Mouse (Mus musculus) heart, embryonic 12.5 days (tissue): ENCODE results near the gene Tac4. TPM values are rescaled to one million over a fixed set of nuclear protein-coding genes. Genes with fewer than 3 reads are reported as not detected.
A peak's percentile ranks its signal among the peaks of the same experiment; 100 is the strongest.

Experiments used
- ATAC-seq: fragments of 200-750 bp; cut with Nextera tagmentation; 2 replicates; pipeline ENCODE4 v1.8.0; 2017; ENCODE audit warnings: moderate TSS enrichment, moderate library complexity; ENCODE audit not compliant: insufficient number of reproducible peaks, low FRiP score
- H3K27ac ChIP-seq: fragments of 300-500 bp; sonication (generic); 2 replicates; pipeline ENCODE4 v1.5.1; 2016; ENCODE audit warnings: mild to moderate bottlenecking, moderate library complexity; ENCODE audit not compliant: poor library complexity, severe bottlenecking
- H3K27me3 ChIP-seq: fragments of 300-500 bp; sonication (generic); replicated peaks from 2 replicates; pipeline ENCODE4 v1.6.1; 2016; ENCODE audit warnings: mild to moderate bottlenecking, moderate library complexity
- H3K36me3 ChIP-seq: fragments of 300-500 bp; sonication (generic); 2 replicates; pipeline ENCODE4 v1.6.1; 2016; ENCODE audit warnings: mild to moderate bottlenecking, moderate library complexity
- H3K4me1 ChIP-seq: fragments of 300-500 bp; sonication (generic); replicated peaks from 2 replicates; pipeline ENCODE4 v1.6.1; 2016; ENCODE audit warnings: mild to moderate bottlenecking
- H3K4me2 ChIP-seq: fragments of 300-500 bp; sonication (generic); 2 replicates; pipeline ENCODE4 v1.6.1; 2016; ENCODE audit warnings: mild to moderate bottlenecking, moderate library complexity
- H3K4me3 ChIP-seq: fragments of 300-500 bp; sonication (generic); 2 replicates; pipeline ENCODE4 v1.5.1; 2016; ENCODE audit warnings: mild to moderate bottlenecking
- H3K9ac ChIP-seq: fragments of 300-500 bp; sonication (generic); 2 replicates; pipeline ENCODE4 v1.6.1; 2016; ENCODE audit warnings: mild to moderate bottlenecking, moderate library complexity
- H3K9me3 ChIP-seq: fragments of 300-500 bp; sonication (generic); replicated peaks from 2 replicates; pipeline ENCODE4 v1.6.1; 2016; ENCODE audit warnings: mild to moderate bottlenecking, moderate library complexity
- WGBS: fragments of 180-500 bp; shearing (Covaris S2); methylation state at CpG from one replicate; pipeline ENCODE4 v1.1.7; 2016; 5-methylcytosine and 5-hydroxymethylcytosine counted together
- polyA plus RNA-seq: library from polyadenylated mRNA; unstranded; fragments of >200 nt; fragmentation: Nextera tagmentation; extraction: Ambion mirVana; gene quantifications from 2 replicates; pipeline ENCODE4 v1.2.1, GENCODE M21; 2016

Gene Tac4
- polyA plus RNA-seq, 1 experiment from 2014 or later = not detected

- Histone ChIP-seq H3K36me3 (peaks cover 84% of the 10 kb centered on the region), H3K4me2 (no peak overlapping the region), H3K4me3 (no peak overlapping the region), H3K27ac (no peak overlapping the region), H3K27me3 (no peaks in the 10 kb centered on the region), H3K9ac (no peak overlapping the region), H3K9me3 (no peaks in the 10 kb centered on the region), H3K4me1 (no peaks in the 10 kb centered on the region)
- no peak for ATAC-seq
- 85% methylated on average over 8 of the region's 8 CpGs for WGBS
Observed at GRCm38 (mm10) chr11:95293017-95293624, 31.8 kb downstream of the Tac4 start.

DNA sequence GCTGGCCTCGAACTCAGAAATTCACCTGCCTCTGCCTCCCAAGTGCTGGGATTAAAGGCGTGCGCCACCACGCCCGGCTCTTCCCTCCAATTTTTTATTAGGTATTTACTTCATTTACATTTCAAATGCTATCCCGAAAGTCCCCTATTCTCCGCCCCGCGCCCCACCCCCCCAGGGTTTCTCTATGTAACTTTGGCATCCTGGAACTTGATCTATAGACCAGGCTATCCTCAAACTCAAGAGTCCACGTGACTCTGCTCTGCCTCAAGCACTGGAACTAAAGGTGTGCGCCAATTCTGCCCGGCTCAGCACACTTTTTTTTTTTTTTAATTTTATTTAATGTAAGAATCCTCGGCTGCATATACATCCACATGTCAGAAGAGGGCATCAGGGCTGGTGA, 34.4 kb downstream of the Tac4 start:
- Histone ChIP-seq H3K4me3 (no peak overlapping the region), H3K9ac (no peak overlapping the region), H3K4me1 (no peaks in the 10 kb centered on the region), H3K4me2 (no peak overlapping the region), H3K27ac (no peak overlapping the region), H3K36me3 (peaks cover 83% of the 10 kb centered on the region), H3K27me3 (no peaks in the 10 kb centered on the region), H3K9me3 (no peaks in the 10 kb centered on the region)
- ATAC-seq = no peak
- WGBS = 94% methylated on average over 13 of the region's 13 CpGs

DNA sequence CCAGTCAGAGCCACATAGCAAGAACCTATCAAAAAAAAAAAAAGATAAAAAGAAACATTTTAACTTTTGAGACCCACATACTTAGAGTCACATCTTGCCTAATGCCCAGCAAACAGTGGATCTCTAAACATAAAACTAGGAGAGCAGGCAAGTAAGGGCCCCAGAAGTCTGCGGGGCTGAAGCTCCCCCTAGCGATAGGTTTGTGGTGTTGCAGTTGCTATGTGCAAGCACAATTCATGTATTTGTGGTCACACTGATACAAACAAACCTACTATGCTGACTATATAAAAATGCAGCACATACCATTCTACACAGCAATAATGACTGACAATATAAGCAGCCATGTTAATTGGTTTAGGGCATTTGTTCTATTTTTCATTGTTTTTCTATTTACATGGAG, 36.8 kb downstream of the Tac4 start:
- Histone ChIP-seq H3K9ac (no peak overlapping the region), H3K9me3 (no peaks in the 10 kb centered on the region), H3K27me3 (no peaks in the 10 kb centered on the region), H3K4me1 (no peaks in the 10 kb centered on the region), H3K4me2 (no peak overlapping the region), H3K4me3 (no peak overlapping the region), H3K27ac (no peak overlapping the region), H3K36me3 (peaks cover 85% of the 10 kb centered on the region)
- WGBS = 16% methylated on average over 2 of the region's 2 CpGs
- no peak for ATAC-seq

- H3K27me3 ChIP-seq = no peaks in the 10 kb centered on the region
- no peak overlapping the region for H3K4me2 ChIP-seq
- H3K9me3 ChIP-seq = no peaks in the 10 kb centered on the region
- no peak overlapping the region for H3K4me3 ChIP-seq
- H3K27ac ChIP-seq = no peak overlapping the region
- H3K36me3 ChIP-seq = peaks cover 84% of the 10 kb centered on the region
- H3K9ac ChIP-seq = no peak overlapping the region
- no peak for ATAC-seq
- H3K4me1 ChIP-seq = 0 out of 2 replicates have a peak, but pooled peaks cover 4% of the 10 kb centered on the region
- 86% methylated on average over 12 of the region's 12 CpGs for WGBS
Observed at GRCm38 (mm10) chr11:95299886-95300285, 38.6 kb downstream of the Tac4 start.

GRCm38 (mm10) chr11:95301772-95302171, 40.4 kb downstream of the Tac4 start:
- H3K4me3 ChIP-seq = no peak overlapping the region
- H3K4me2 ChIP-seq = no peak overlapping the region
- no peaks in the 10 kb centered on the region for H3K9me3 ChIP-seq
- peaks cover 86% of the 10 kb centered on the region for H3K36me3 ChIP-seq
- H3K27ac ChIP-seq = no peak overlapping the region
- 0 out of 2 replicates have a peak, but pooled peaks cover 4% of the 10 kb centered on the region for H3K4me1 ChIP-seq
- 95% methylated on average over 3 of the region's 3 CpGs for WGBS
- no peaks in the 10 kb centered on the region for H3K27me3 ChIP-seq
- no peak for ATAC-seq
- H3K9ac ChIP-seq = no peak overlapping the region

- H3K4me3 ChIP-seq = no peak overlapping the region
- no peaks in the 10 kb centered on the region for H3K27me3 ChIP-seq
- no peak overlapping the region for H3K27ac ChIP-seq
- no peak overlapping the region for H3K4me2 ChIP-seq
- peaks cover 54% of the 10 kb centered on the region for H3K36me3 ChIP-seq
- WGBS = 90% methylated on average over 7 of the region's 7 CpGs
- ATAC-seq = no peak
- H3K9ac ChIP-seq = no peak overlapping the region
- H3K4me1 ChIP-seq = peaks cover 17% of the 10 kb centered on the region
- no peaks in the 10 kb centered on the region for H3K9me3 ChIP-seq
Observed at GRCm38 (mm10) chr11:95305600-95305999, 44.3 kb downstream of the Tac4 start.

DNA sequence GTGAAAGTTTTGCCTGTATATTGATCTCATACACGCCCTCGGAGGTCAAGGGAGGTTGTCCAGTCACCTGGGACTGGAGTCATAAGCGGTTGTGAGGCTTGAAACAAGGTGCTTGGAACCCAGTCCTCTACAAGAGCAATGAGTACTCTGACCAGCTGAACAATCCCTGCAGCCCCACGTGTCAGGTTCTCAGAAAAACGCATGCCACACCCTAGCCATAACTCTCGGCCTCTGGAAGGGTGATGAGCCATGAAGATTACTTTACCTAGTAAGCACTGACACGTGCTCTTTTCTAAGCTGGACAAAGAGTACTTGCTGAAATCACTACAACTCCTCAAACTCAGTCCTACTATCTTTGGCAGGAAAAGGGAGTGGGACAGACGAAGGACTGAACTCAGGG, 46.2 kb downstream of the Tac4 start:
- H3K27me3 ChIP-seq = no peaks in the 10 kb centered on the region
- H3K4me3 ChIP-seq = no peak overlapping the region
- no peak for ATAC-seq
- H3K9ac ChIP-seq = no peak overlapping the region
- no peak overlapping the region for H3K27ac ChIP-seq
- H3K9me3 ChIP-seq = no peaks in the 10 kb centered on the region
- H3K4me1 ChIP-seq = peaks cover 25% of the 10 kb centered on the region
- 72% methylated on average over 8 of the region's 8 CpGs for WGBS
- peaks cover 35% of the 10 kb centered on the region for H3K36me3 ChIP-seq
- H3K4me2 ChIP-seq = no peak overlapping the region

DNA sequence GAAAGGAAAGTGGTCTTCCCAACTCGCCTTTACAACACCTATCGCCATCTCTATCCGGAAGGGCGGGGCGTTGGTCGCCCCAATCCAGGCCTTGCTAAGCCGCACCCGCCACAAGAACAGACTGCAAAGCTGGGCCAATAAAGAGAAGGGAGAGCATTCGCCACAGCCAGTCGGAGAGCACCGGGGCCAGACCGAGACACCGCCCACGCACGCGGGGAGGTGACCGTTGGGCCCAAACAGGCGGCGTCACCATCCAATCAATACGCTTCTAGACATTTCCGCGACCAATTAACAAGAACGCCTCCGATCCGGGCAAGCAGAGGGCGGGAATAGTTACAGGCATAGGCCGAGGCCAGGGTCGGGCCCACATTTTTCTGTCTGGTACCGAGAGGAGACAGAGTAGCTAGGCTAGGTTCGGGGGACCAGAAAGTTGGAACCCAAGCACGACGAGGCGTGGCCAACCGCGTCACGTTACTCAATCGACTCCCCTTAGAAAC, 48.2 kb downstream of the Tac4 start:
- Histone ChIP-seq H3K4me3 (peak overlapping the region; percentile 88), H3K4me1 (peaks cover 20% of the 10 kb centered on the region), H3K4me2 (peak overlapping the region; percentile 80), H3K27me3 (no peaks in the 10 kb centered on the region), H3K9ac (peak overlapping the region; percentile 96), H3K27ac (peak overlapping the region; percentile 95), H3K9me3 (no peaks in the 10 kb centered on the region), H3K36me3 (peaks cover 17% of the 10 kb centered on the region)
- peak; percentile 97 for ATAC-seq
- WGBS = under 1% methylated on average over 37 of the region's 37 CpGs

- WGBS = 0% methylated on average over 42 of the region's 42 CpGs
- peak within 1 kb of the TSS; percentile 95 for H3K27ac ChIP-seq
- peak within 1 kb of the TSS; percentile 96 for H3K9ac ChIP-seq
- H3K9me3 ChIP-seq = no peaks in the 10 kb centered on the region
- no peaks in the 10 kb centered on the region for H3K27me3 ChIP-seq
- peaks cover 20% of the 10 kb centered on the region for H3K4me1 ChIP-seq
- peak within 1 kb of the TSS; percentile 88 for H3K4me3 ChIP-seq
- H3K4me2 ChIP-seq = peak within 1 kb of the TSS; percentile 80
- ATAC-seq = peak; percentile 94
- peaks cover 13% of the 10 kb centered on the region for H3K36me3 ChIP-seq
Observed at GRCm38 (mm10) chr11:95310007-95310647, 48.8 kb downstream of the Tac4 start, which contains the start of gene Kat7. Kat7 (minus strand) TSS chr11:95310246.

DNA sequence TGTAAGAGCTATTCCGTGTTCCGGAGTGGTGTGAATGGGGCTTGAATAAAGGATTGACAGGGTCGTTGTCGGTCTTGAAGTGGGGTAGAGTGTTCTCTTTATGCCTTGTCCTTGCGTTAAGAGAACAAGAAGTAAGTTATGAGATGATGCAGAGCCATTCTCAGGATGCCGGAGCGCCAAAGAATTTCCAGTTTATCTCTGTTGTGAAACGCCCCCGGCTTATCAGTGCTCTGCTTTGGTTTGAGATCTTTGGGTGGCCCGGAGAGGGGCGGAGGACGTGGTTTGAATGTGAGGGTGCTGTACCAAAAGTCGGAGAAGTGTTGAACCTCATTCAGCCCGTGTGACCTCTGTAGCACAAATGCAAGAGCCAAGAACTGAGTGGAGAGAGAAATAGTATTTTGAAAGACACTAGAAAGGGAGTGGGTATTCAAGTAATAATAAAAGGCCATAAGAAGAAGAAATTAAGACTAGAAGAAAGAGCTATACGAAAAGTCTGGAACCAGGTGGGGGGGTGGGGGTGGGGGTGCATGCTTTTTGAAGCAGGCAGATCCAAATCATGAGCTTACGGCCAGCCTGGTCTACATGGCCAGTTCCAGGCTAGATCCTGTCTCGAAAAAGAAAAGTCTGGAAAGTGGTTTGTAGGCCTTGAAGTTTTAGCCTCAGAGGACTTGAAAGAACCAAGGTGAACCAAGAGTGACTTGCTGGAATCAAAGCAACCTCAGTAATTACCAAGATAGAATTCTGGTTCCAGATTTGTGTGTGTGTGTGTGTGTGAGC, 49.5 kb downstream of the Tac4 start:
- Histone ChIP-seq H3K4me3 (peak overlapping the region; percentile 88), H3K27ac (peak overlapping the region; percentile 68), H3K4me1 (peaks cover 20% of the 10 kb centered on the region), H3K27me3 (no peaks in the 10 kb centered on the region), H3K4me2 (peak overlapping the region; percentile 73), H3K9me3 (no peaks in the 10 kb centered on the region), H3K36me3 (peaks cover 7% of the 10 kb centered on the region), H3K9ac (peak overlapping the region; percentile 70)
- ATAC-seq = no peak
- 5% methylated on average over 17 of the region's 17 CpGs for WGBS

DNA sequence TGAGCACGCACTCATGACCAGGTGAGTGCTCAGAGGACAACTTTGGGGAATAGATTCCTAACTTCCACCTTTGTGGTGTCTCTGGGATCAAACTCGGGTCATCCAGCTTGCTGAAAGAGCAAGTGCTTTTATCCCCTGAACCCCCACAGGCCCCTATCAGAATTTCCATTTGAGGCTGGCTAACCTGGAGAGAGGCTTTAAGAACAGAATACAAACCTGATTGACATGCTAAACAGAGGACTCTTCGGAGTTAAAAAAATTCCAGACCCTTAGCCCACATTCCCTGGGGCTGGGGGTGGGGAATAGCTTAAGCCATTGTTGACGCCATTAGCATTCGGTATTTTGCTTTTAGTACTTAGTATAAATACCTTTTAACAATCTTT, 50.1 kb downstream of the Tac4 start:
- H3K4me3 ChIP-seq = peak overlapping the region; percentile 88
- peak overlapping the region; percentile 68; the same call in 1 of the 2 replicates for H3K27ac ChIP-seq
- no peaks in the 10 kb centered on the region for H3K27me3 ChIP-seq
- H3K9me3 ChIP-seq = no peaks in the 10 kb centered on the region
- 0 out of 2 replicates have a peak, but pooled peaks cover 1% of the 10 kb centered on the region for H3K36me3 ChIP-seq
- H3K4me1 ChIP-seq = peaks cover 20% of the 10 kb centered on the region
- ATAC-seq = no peak
- peak overlapping the region; percentile 73 for H3K4me2 ChIP-seq
- peak overlapping the region; percentile 70; the same call in 1 of the 2 replicates for H3K9ac ChIP-seq
- WGBS = 34% methylated on average over 5 of the region's 5 CpGs
